Mouse (Mus musculus): ENCODE results near the gene Ryr1. TPM values are rescaled to one million over a fixed set of nuclear protein-coding genes. Genes with fewer than 3 reads are reported as not detected.

Ryr1 gene
- total RNA-seq, 4 experiments from 2014 or later, result 1,847 to 2,398 (median 2,093) TPM

GRCm38 (mm10) chr7:28963399-28963923, 161.5 kb downstream of the Ryr1 start:
- no peak for DNase-seq (ENCODE audit: low spot score in 2 of 2)

GRCm38 (mm10) chr7:28961927-28962670, 162.9 kb downstream of the Ryr1 start, which contains the start of gene Actn4:
Actn4 (minus strand) TSS chr7:28962340.
- DNase-seq (ENCODE audit: low spot score in 2 of 2), result peak; percentile 98

GRCm38 (mm10) chr7:28961584-28961926, 163.4 kb downstream of the Ryr1 start:
- DNase-seq (ENCODE audit: low spot score in 2 of 2), result no peak

- DNase-seq (ENCODE audit: low spot score in 2 of 2), result no peak
Measured at GRCm38 (mm10) chr7:28960354-28961046, 164.5 kb downstream of the Ryr1 start.

- no peak for DNase-seq (ENCODE audit: low spot score in 2 of 2)
Measured at GRCm38 (mm10) chr7:28959505-28960045, 165.4 kb downstream of the Ryr1 start.

GRCm38 (mm10) chr7:28958770-28959169, 166.2 kb downstream of the Ryr1 start:
- no peak for DNase-seq (ENCODE audit: low spot score in 2 of 2)

GRCm38 (mm10) chr7:28957997-28958725, 166.8 kb downstream of the Ryr1 start:
- no peak for DNase-seq (ENCODE audit: low spot score in 2 of 2)

GRCm38 (mm10) chr7:28957286-28957685, 167.7 kb downstream of the Ryr1 start:
- no peak for DNase-seq (ENCODE audit: low spot score in 2 of 2)

- no peak for DNase-seq (ENCODE audit: low spot score in 2 of 2)
Measured at GRCm38 (mm10) chr7:28956270-28956669, 168.7 kb downstream of the Ryr1 start.

- DNase-seq (ENCODE audit: low spot score in 2 of 2), result no peak
Measured at GRCm38 (mm10) chr7:28955295-28955897, 169.6 kb downstream of the Ryr1 start.

- DNase-seq (ENCODE audit: low spot score in 2 of 2), result no peak
Measured at GRCm38 (mm10) chr7:28954773-28955172, 170.2 kb downstream of the Ryr1 start.

- DNase-seq (ENCODE audit: low spot score in 2 of 2), result no peak
Measured at GRCm38 (mm10) chr7:28953476-28954376, 171.3 kb downstream of the Ryr1 start.

Small RNA genes within 50 kb of the gene (microRNA-seq; reads per million reads assigned to microRNA genes)
- not detected for gene Gm44408
- gene Mir1963, result 14.1 reads per million, percentile 11 among the genes with 10 or more reads in this experiment

Other genes starting within 250 kb of the Ryr1 start
- gene Capn12, start 243.8 kb downstream of the Ryr1 start, total RNA-seq (2022), result under 1 TPM in 1 of 4 experiments, not detected in 3; 0.11 TPM
- gene Actn4, start 162.8 kb downstream of the Ryr1 start, total RNA-seq (2022), result 10 to 100 TPM; 21.3 to 36.9 (median 28.2) TPM
- 100 to 1,000 TPM; 130 to 143 (median 134) TPM for gene Eif3k, start 143.3 kb downstream of the Ryr1 start, total RNA-seq (2022)
- gene Map4k1, start 143.1 kb downstream of the Ryr1 start, total RNA-seq (2022), result under 1 TPM; 0.22 to 0.82 (median 0.41) TPM
- gene Rasgrp4, start 9.7 kb upstream of the Ryr1 start, total RNA-seq (2022), result under 1 TPM; 0.24 to 0.67 (median 0.37) TPM
- gene Fam98c, start 31.1 kb upstream of the Ryr1 start, total RNA-seq (2022), result 10 to 100 TPM in 3 of 4 experiments, 1 to 10 TPM in 1; 9.9 to 11.0 (median 10.5) TPM
- under 1 TPM in 3 of 4 experiments, not detected in 1; 0.21 to 0.25 (median 0.24) TPM for gene Ggn, start 45.0 kb upstream of the Ryr1 start, total RNA-seq (2022)
- gene Spred3, start 45.2 kb upstream of the Ryr1 start, total RNA-seq (2022), result 1 to 10 TPM; 1.6 to 3.6 (median 2.6) TPM
- gene Psmd8, start 55.5 kb upstream of the Ryr1 start, total RNA-seq (2022), result 100 to 1,000 TPM; 168 to 274 (median 229) TPM
- under 1 TPM in 2 of 4 experiments, not detected in 2; 0.13 to 0.68 TPM for gene Catsperg1, start 88.9 kb upstream of the Ryr1 start, total RNA-seq (2022)
- under 1 TPM; 0.39 to 0.63 (median 0.49) TPM for gene Kcnk6, start 107.3 kb upstream of the Ryr1 start, total RNA-seq (2022)
- gene Yif1b, start 113.2 kb upstream of the Ryr1 start, total RNA-seq (2022), result 10 to 100 TPM; 36.9 to 39.3 (median 38.4) TPM
- under 1 TPM in 3 of 4 experiments, not detected in 1; 0.44 to 0.85 (median 0.79) TPM for gene 2200002D01Rik, start 123.3 kb upstream of the Ryr1 start, total RNA-seq (2022)
- 10 to 100 TPM; 11.2 to 15.9 (median 12.5) TPM for gene Spint2, start 156.7 kb upstream of the Ryr1 start, total RNA-seq (2022)
- 1 to 10 TPM; 2.7 to 3.4 (median 3.0) TPM for gene Ppp1r14a, start 164.1 kb upstream of the Ryr1 start, total RNA-seq (2022)
- 1 to 10 TPM in 3 of 4 experiments, under 1 TPM in 1; 0.92 to 4.5 (median 2.0) TPM for gene Dpf1, start 178.8 kb upstream of the Ryr1 start, total RNA-seq (2022)

Data from gastrocnemius, adult 8-10 months (tissue).